ENCODE assay signal across 20 mouse cellular contexts in the genomic region with DNA sequence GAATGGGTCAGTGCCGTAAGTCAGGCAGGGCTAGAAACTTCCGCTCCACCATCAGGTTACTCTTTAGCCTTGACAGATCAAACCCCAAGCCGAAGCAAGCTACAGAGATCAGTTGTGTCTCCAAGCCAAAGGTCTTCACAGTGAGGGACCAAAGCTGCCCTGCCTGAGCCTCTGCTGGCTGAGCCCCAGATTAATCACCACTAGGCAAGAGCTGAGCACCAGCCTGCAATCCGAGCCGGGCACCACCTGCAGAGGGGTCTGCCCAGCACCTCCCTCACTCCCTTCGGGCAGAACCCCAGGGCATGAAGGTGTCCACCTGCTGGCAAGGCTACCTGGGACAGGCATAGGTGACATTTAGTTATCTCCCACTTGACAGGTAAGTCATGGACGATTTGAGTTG. TPM values are rescaled to one million over a fixed set of nuclear protein-coding genes. Genes with fewer than 3 reads are reported as not detected.
DNase-seq lines count a peak whose midpoint lies in the region; ATAC-seq and TF ChIP-seq lines count a peak whose summit lies in the region.
"Had no signal": no experiment of that assay in that cellular context is flagged by ENCODE, and none has a peak within 500 bp of the region (broad histone marks: within the 10 kb centered on the region; RNA-seq: fewer than 3 reads in every experiment).

No protein-coding gene starts in this region.

- peak; percentile 43 for DNase-seq in kidney, adult 2 months
- DNase-seq in kidney, adult 8-10 months = peak; percentile 8 to 22
- DNase-seq in kidney, postnatal 25 days = peak; percentile 9 to 41
- DNase-seq in lung, postnatal 25 days (ENCODE audit: low spot score) = no peak
- no peak for DNase-seq in lung, adult 18-20 months
- DNase-seq in left cerebral cortex, postnatal 25 days (ENCODE audit: low spot score in 2 of 2) = no peak
- no peak for DNase-seq in cerebellum, adult 9-10 months
- DNase-seq: adrenal gland, adult 2 months; adrenal gland, postnatal 25 days; cerebellum, adult 2 months; gastrocnemius, postnatal 10 days; heart, adult 18-20 months; heart, postnatal 10 days had no signal

- ATAC-seq in kidney, embryonic 16.5 days (ENCODE audit: low FRiP score, low TSS enrichment) = peak; percentile 79
- ATAC-seq: forebrain, embryonic 15.5 days had no signal

- H3K4me3 ChIP-seq in kidney, adult 2 months (ENCODE audit: insufficient read depth, low read depth, low read length) = no peak overlapping the region
- no peak overlapping the region for H3K4me3 ChIP-seq in kidney, embryonic 16.5 days (ENCODE audit: low read length)
- H3K4me3 ChIP-seq: embryonic facial prominence, embryonic 13.5 days; erythroblast, embryonic 14.5 days; forebrain, embryonic 10.5 days; forebrain, embryonic 15.5 days; heart, embryonic 10.5 days; hindbrain, embryonic 13.5 days had no signal

- no peaks in the 10 kb centered on the region for H3K9me3 ChIP-seq in kidney, embryonic 16.5 days (ENCODE audit: low read length)
- H3K9me3 ChIP-seq: embryonic facial prominence, embryonic 13.5 days; forebrain, embryonic 10.5 days; forebrain, embryonic 15.5 days; heart, embryonic 10.5 days; hindbrain, embryonic 13.5 days had no signal

- intact Hi-C loops in left cerebral cortex, postnatal 25 days (cut with DNase I) = no loop called here

- no peaks in the 10 kb centered on the region for H3K4me1 ChIP-seq in kidney, adult 2 months (ENCODE audit: control insufficient read depth, insufficient read depth, low read length)
- H3K4me1 ChIP-seq in kidney, embryonic 16.5 days (ENCODE audit: insufficient read depth, low read length) = peaks cover 19% of the 10 kb centered on the region

- H3K27ac ChIP-seq in kidney, adult 2 months (ENCODE audit: insufficient read depth, low read depth, low read length) = no peak overlapping the region
- H3K27ac ChIP-seq in kidney, embryonic 16.5 days (ENCODE audit: low read length) = peak overlapping the region; percentile 60; the same call in 1 of the 2 replicates
- H3K27ac ChIP-seq: embryonic facial prominence, embryonic 13.5 days; forebrain, embryonic 10.5 days; forebrain, embryonic 15.5 days; heart, embryonic 10.5 days; hindbrain, embryonic 13.5 days had no signal

- H3K27me3 ChIP-seq in kidney, adult 2 months (replicated peaks; ENCODE audit: control insufficient read depth, insufficient read depth, low read length) = no peaks in the 10 kb centered on the region
- no peaks in the 10 kb centered on the region for H3K27me3 ChIP-seq in kidney, embryonic 16.5 days (ENCODE audit: insufficient read depth, low read length)
- H3K27me3 ChIP-seq: embryonic facial prominence, embryonic 13.5 days; forebrain, embryonic 15.5 days had no signal

- 46% methylated on average over 7 of the region's 7 CpGs for WGBS in kidney, adult 2 months
- 31% methylated on average over 7 of the region's 7 CpGs for WGBS in kidney, embryonic 16.5 days

- H3K9ac ChIP-seq in kidney, embryonic 16.5 days (replicated peaks; ENCODE audit: low read length) = no peak overlapping the region
- H3K9ac ChIP-seq: embryonic facial prominence, embryonic 13.5 days; forebrain, embryonic 15.5 days; hindbrain, embryonic 13.5 days had no signal

- H3K36me3 ChIP-seq in kidney, adult 2 months (ENCODE audit: control insufficient read depth, insufficient read depth, low read length) = no peaks in the 10 kb centered on the region
- no peaks in the 10 kb centered on the region for H3K36me3 ChIP-seq in kidney, embryonic 16.5 days (ENCODE audit: insufficient read depth, low read length)
- H3K36me3 ChIP-seq: forebrain, embryonic 15.5 days had no signal

- TF ChIP-seq POLR2A in kidney, adult 2 months (IDR thresholded peaks at IDR 0.05; ENCODE audit: low read depth, low read length) = no peak

- H3K4me2 ChIP-seq in kidney, embryonic 16.5 days (replicated peaks; ENCODE audit: low read depth, low read length) = no peak overlapping the region
- H3K4me2 ChIP-seq: embryonic facial prominence, embryonic 13.5 days; forebrain, embryonic 15.5 days; hindbrain, embryonic 13.5 days had no signal

- TF ChIP-seq CTCF in kidney, adult 2 months (conservative IDR thresholded peaks at IDR 0.05; ENCODE audit: insufficient read depth, insufficient read length, low read depth, low read length) = no peak

RNA-seq across cellular contexts. Expression of a gene that starts 39.1 kb away (rescaled TPM):
- 43.0 and 56.4 TPM in 2 replicates for polyA plus RNA-seq in kidney, adult 2 months (2012; rRNA removed)
- polyA plus RNA-seq in kidney, embryonic 16.5 days (2015; fragmentation: Nextera tagmentation; extraction: Ambion mirVana) = 7.2 and 7.9 TPM in 2 replicates
- 10 to 100 TPM; 32.9 to 33.5 TPM for total RNA-seq in left cerebral cortex, postnatal 25 days (2021)

Comparison
In these comparisons a context has a peak if more than half of its experiments do, and no peak if none do; other contexts are left out.
1. DNase-seq: peak in kidney, adult 2 months (single experiment), kidney, adult 8-10 months (2 of 2) and kidney, postnatal 25 days (2 of 2); none in lung, postnatal 25 days (single experiment), lung, adult 18-20 months (0 of 2), left cerebral cortex, postnatal 25 days (0 of 2) and cerebellum, adult 9-10 months (single experiment).